Mouse (Mus musculus) activated CD4-positive, CD25-positive, alpha-beta regulatory T cell, adult 4 months (primary cell): ENCODE measurements around the gene Gatm. TPM values are rescaled to one million over a fixed set of nuclear protein-coding genes. Genes with fewer than 3 reads are reported as not detected.

ENCODE experiments used
- polyA plus RNA-seq, 2 experiments: library from polyadenylated mRNA; unstranded; fragments of 100-300 nt; shearing (Covaris generic); gene quantifications; one replicate each; pipeline ENCODE4 v1.2.1; 2017

Gatm gene
- polyA plus RNA-seq, 2 experiments from 2014 or later, result 0.28 to 0.57 TPM

Other genes with a start within 250 kb of the Gatm start
- gene Shf, start 242.1 kb downstream of the Gatm start, polyA plus RNA-seq, result under 1 TPM in 1 of 2 experiments, not detected in 1; 0.33 TPM
- gene Slc28a2, start 184.8 kb downstream of the Gatm start, polyA plus RNA-seq, result 100 to 1,000 TPM in 1 of 2 experiments, 10 to 100 TPM in 1; 98.0 to 106 TPM
- 1 to 10 TPM; 6.4 to 8.8 TPM for gene Gm14085, start 126.4 kb downstream of the Gatm start, polyA plus RNA-seq
- under 1 TPM in 1 of 2 experiments, not detected in 1; 0.73 TPM for gene AA467197, start 25.7 kb upstream of the Gatm start, polyA plus RNA-seq
- gene Slc30a4, start 91.4 kb upstream of the Gatm start, polyA plus RNA-seq, result under 1 TPM; 0.51 to 0.79 TPM
- 10 to 100 TPM; 36.7 to 48.1 TPM for gene Bloc1s6, start 127.2 kb upstream of the Gatm start, polyA plus RNA-seq
- 1 to 10 TPM; 5.8 to 7.3 TPM for gene Sqor, start 153.9 kb upstream of the Gatm start, polyA plus RNA-seq